In genomic region chr6:134127996-134128395, GRCm38 (mm10) we compare ENCODE assay signal across 12 mouse cellular contexts.
A peak's percentile ranks its signal among the peaks of the same experiment; 100 is the strongest.
DNase-seq lines count a peak whose midpoint lies in the region; ATAC-seq lines count a peak whose summit lies in the region.
"Had no signal": no experiment of that assay in that cellular context is flagged by ENCODE, and none has a peak within 500 bp of the region (broad histone marks: within the 10 kb centered on the region; RNA-seq: fewer than 3 reads in every experiment).

No protein-coding gene starts in this region.

- 76% methylated on average over 6 of the region's 6 CpGs for WGBS in midbrain, embryonic 13.5 days
- 89% methylated on average over 6 of the region's 6 CpGs for WGBS in midbrain, embryonic 10.5 days
- 83% methylated on average over 6 of the region's 6 CpGs for WGBS in hindbrain, embryonic 12.5 days
- 71% methylated on average over 6 of the region's 6 CpGs for WGBS in kidney, embryonic 15.5 days
- 44% methylated on average over 6 of the region's 6 CpGs for WGBS in neural tube, embryonic 13.5 days

- H3K4me3 ChIP-seq in midbrain, embryonic 13.5 days (replicated peaks), result no peak overlapping the region
- H3K4me3 ChIP-seq in midbrain, embryonic 10.5 days, result no peak overlapping the region
- no peak overlapping the region for H3K4me3 ChIP-seq in hindbrain, embryonic 12.5 days
- H3K4me3 ChIP-seq in kidney, embryonic 15.5 days (replicated peaks), result no peak overlapping the region
- no peak overlapping the region for H3K4me3 ChIP-seq in neural tube, embryonic 13.5 days

- no peak for DNase-seq in midbrain, embryonic 10.5 days (ENCODE audit: low spot score)
- no peak for DNase-seq in adrenal gland, adult 18-20 months (ENCODE audit: low spot score in 2 of 2)
- no peak for DNase-seq in adrenal gland, postnatal 36 days
- no peak for DNase-seq in right cerebral cortex, adult 2 months (ENCODE audit: low spot score in 2 of 2)
- DNase-seq: cerebellum, adult 9-10 months; heart, postnatal 4 days; lung, embryonic 14.5 days; thymus, adult 18-20 months had no signal

- H3K9me3 ChIP-seq in midbrain, embryonic 13.5 days, result 0 out of 2 replicates have a peak, but pooled peaks cover 2% of the 10 kb centered on the region
- H3K9me3 ChIP-seq in midbrain, embryonic 10.5 days (replicated peaks), result peaks cover 5% of the 10 kb centered on the region; the same call in 1 of the 2 replicates
- no peaks in the 10 kb centered on the region for H3K9me3 ChIP-seq in hindbrain, embryonic 12.5 days (replicated peaks)
- H3K9me3 ChIP-seq in kidney, embryonic 15.5 days (replicated peaks), result no peaks in the 10 kb centered on the region
- H3K9me3 ChIP-seq in neural tube, embryonic 13.5 days, result no peaks in the 10 kb centered on the region

- no peak overlapping the region for H3K9ac ChIP-seq in midbrain, embryonic 13.5 days (replicated peaks)
- H3K9ac ChIP-seq in hindbrain, embryonic 12.5 days, result no peak overlapping the region
- no peak overlapping the region for H3K9ac ChIP-seq in kidney, embryonic 15.5 days
- no peak overlapping the region for H3K9ac ChIP-seq in neural tube, embryonic 13.5 days
- H3K9ac ChIP-seq: lung, embryonic 14.5 days had no signal

- no peak overlapping the region for H3K27ac ChIP-seq in midbrain, embryonic 13.5 days
- no peak overlapping the region for H3K27ac ChIP-seq in midbrain, embryonic 10.5 days (replicated peaks)
- H3K27ac ChIP-seq in hindbrain, embryonic 12.5 days, result 0 out of 2 replicates have a peak overlapping the region, but pooled peaks have one; percentile 17
- H3K27ac ChIP-seq in kidney, embryonic 15.5 days, result peak overlapping the region; percentile 75
- H3K27ac ChIP-seq in neural tube, embryonic 13.5 days (replicated peaks), result peak overlapping the region; percentile 49; the same call in 1 of the 2 replicates

- H3K4me2 ChIP-seq in midbrain, embryonic 13.5 days (replicated peaks), result no peak overlapping the region
- H3K4me2 ChIP-seq in hindbrain, embryonic 12.5 days (replicated peaks), result no peak overlapping the region
- H3K4me2 ChIP-seq in kidney, embryonic 15.5 days, result 0 out of 2 replicates have a peak overlapping the region, but pooled peaks have one; percentile 2
- no peak overlapping the region for H3K4me2 ChIP-seq in neural tube, embryonic 13.5 days
- H3K4me2 ChIP-seq: lung, embryonic 14.5 days had no signal

- peak; percentile 62 for ATAC-seq in midbrain, embryonic 13.5 days
- peak; percentile 55; the same call in 1 of the 2 replicates for ATAC-seq in hindbrain, embryonic 12.5 days (ENCODE audit: low FRiP score)
- peak; percentile 55 for ATAC-seq in kidney, embryonic 15.5 days (replicated peaks; ENCODE audit: low FRiP score)
- ATAC-seq in neural tube, embryonic 13.5 days (ENCODE audit: low read depth), result peak; percentile 68

- H3K4me1 ChIP-seq in midbrain, embryonic 13.5 days (replicated peaks), result peaks cover 7% of the 10 kb centered on the region
- no peaks in the 10 kb centered on the region for H3K4me1 ChIP-seq in midbrain, embryonic 10.5 days
- peaks cover 12% of the 10 kb centered on the region; the same call in 1 of the 2 replicates for H3K4me1 ChIP-seq in hindbrain, embryonic 12.5 days
- H3K4me1 ChIP-seq in kidney, embryonic 15.5 days, result peaks cover 5% of the 10 kb centered on the region
- peaks cover 15% of the 10 kb centered on the region for H3K4me1 ChIP-seq in neural tube, embryonic 13.5 days (replicated peaks)

- no peaks in the 10 kb centered on the region for H3K27me3 ChIP-seq in midbrain, embryonic 13.5 days
- no peaks in the 10 kb centered on the region for H3K27me3 ChIP-seq in midbrain, embryonic 10.5 days (ENCODE audit: low read depth, poor library complexity, severe bottlenecking)
- H3K27me3 ChIP-seq in hindbrain, embryonic 12.5 days, result no peaks in the 10 kb centered on the region
- no peaks in the 10 kb centered on the region for H3K27me3 ChIP-seq in kidney, embryonic 15.5 days
- H3K27me3 ChIP-seq in neural tube, embryonic 13.5 days, result no peaks in the 10 kb centered on the region

- 0 out of 2 replicates have a peak, but pooled peaks cover 6% of the 10 kb centered on the region for H3K36me3 ChIP-seq in midbrain, embryonic 13.5 days
- H3K36me3 ChIP-seq in midbrain, embryonic 10.5 days, result peaks cover 28% of the 10 kb centered on the region
- peaks cover 6% of the 10 kb centered on the region; the same call in 1 of the 2 replicates for H3K36me3 ChIP-seq in hindbrain, embryonic 12.5 days
- peaks cover 7% of the 10 kb centered on the region for H3K36me3 ChIP-seq in kidney, embryonic 15.5 days
- H3K36me3 ChIP-seq in neural tube, embryonic 13.5 days, result peaks cover 4% of the 10 kb centered on the region; the same call in 1 of the 2 replicates

Comparison
In these comparisons a context has a peak if more than half of its experiments do, and no peak if none do; other contexts are left out.
1. H3K27ac ChIP-seq: peak in hindbrain, embryonic 12.5 days (single experiment), kidney, embryonic 15.5 days (single experiment) and neural tube, embryonic 13.5 days (single experiment); none in midbrain, embryonic 13.5 days (single experiment) and midbrain, embryonic 10.5 days (single experiment).
2. Peak in every context shown above with its lines, with median percentiles within 50 percentile points of each other: ATAC-seq.